25 mouse cellular contexts compared by ENCODE assay signal in genomic region chr4:62475793-62476192, GRCm38 (mm10). TPM values are rescaled to one million over a fixed set of nuclear protein-coding genes. Genes with fewer than 3 reads are reported as not detected.
A peak's percentile ranks its signal among the peaks of the same experiment; 100 is the strongest.
DNase-seq lines count a peak whose midpoint lies in the region; ATAC-seq lines count a peak whose summit lies in the region.
"Had no signal": no experiment of that assay in that cellular context is flagged by ENCODE, and none has a peak within 500 bp of the region (broad histone marks: within the 10 kb centered on the region; RNA-seq: fewer than 3 reads in every experiment).

No protein-coding gene starts in this region.

- 58% methylated on average over 6 of the region's 6 CpGs for WGBS in lung, embryonic 16.5 days
- WGBS in intestine, embryonic 16.5 days, result 56% methylated on average over 6 of the region's 6 CpGs
- 86% methylated on average over 6 of the region's 6 CpGs for WGBS in neural tube, embryonic 15.5 days

- peaks cover 15% of the 10 kb centered on the region for H3K4me1 ChIP-seq in lung, embryonic 16.5 days (replicated peaks; ENCODE audit: control insufficient read depth, insufficient read depth, low read length)
- H3K4me1 ChIP-seq in intestine, embryonic 16.5 days (ENCODE audit: control insufficient read depth, insufficient read depth, low read length), result no peaks in the 10 kb centered on the region
- peaks cover 15% of the 10 kb centered on the region for H3K4me1 ChIP-seq in neural tube, embryonic 15.5 days

- no peak overlapping the region for H3K9ac ChIP-seq in lung, embryonic 16.5 days (ENCODE audit: low read length)
- H3K9ac ChIP-seq in intestine, embryonic 16.5 days (ENCODE audit: low read depth, low read length), result no peak overlapping the region
- no peak overlapping the region for H3K9ac ChIP-seq in neural tube, embryonic 15.5 days (replicated peaks)
- H3K9ac ChIP-seq: hindbrain, embryonic 13.5 days; limb, embryonic 13.5 days; liver, embryonic 14.5 days; neural tube, embryonic 12.5 days had no signal

- H3K36me3 ChIP-seq in lung, embryonic 16.5 days (ENCODE audit: control insufficient read depth, insufficient read depth, low read length), result no peaks in the 10 kb centered on the region
- no peaks in the 10 kb centered on the region for H3K36me3 ChIP-seq in intestine, embryonic 16.5 days (ENCODE audit: control insufficient read depth, insufficient read depth, low read length)
- no peaks in the 10 kb centered on the region for H3K36me3 ChIP-seq in neural tube, embryonic 15.5 days
- H3K36me3 ChIP-seq: heart, embryonic 10.5 days; hindbrain, embryonic 13.5 days; limb, embryonic 13.5 days; neural tube, embryonic 12.5 days had no signal

- H3K9me3 ChIP-seq in lung, embryonic 16.5 days (ENCODE audit: control insufficient read depth, low read length), result no peaks in the 10 kb centered on the region
- H3K9me3 ChIP-seq in intestine, embryonic 16.5 days (ENCODE audit: control insufficient read depth, low read length), result no peaks in the 10 kb centered on the region
- H3K9me3 ChIP-seq in neural tube, embryonic 15.5 days (replicated peaks), result no peaks in the 10 kb centered on the region
- H3K9me3 ChIP-seq: heart, embryonic 10.5 days; hindbrain, embryonic 13.5 days; limb, embryonic 13.5 days; neural tube, embryonic 12.5 days had no signal

- ATAC-seq in lung, embryonic 16.5 days (ENCODE audit: low read depth), result no peak
- ATAC-seq in intestine, embryonic 16.5 days, result peak; percentile 36; the same call in 1 of the 2 replicates
- ATAC-seq in megakaryocyte progenitor cell, adult 5-6 weeks (replicated peaks; ENCODE audit: poor library complexity), result no peak
- ATAC-seq in neural tube, embryonic 15.5 days (ENCODE audit: low FRiP score), result no peak
- ATAC-seq: forebrain, embryonic 14.5 days; midbrain, embryonic 16.5 days had no signal

- H3K27me3 ChIP-seq in lung, embryonic 16.5 days (ENCODE audit: control insufficient read depth, insufficient read depth, low read depth, low read length), result peaks cover 2% of the 10 kb centered on the region; the same call in 1 of the 2 replicates
- H3K27me3 ChIP-seq in intestine, embryonic 16.5 days (replicated peaks; ENCODE audit: control insufficient read depth, insufficient read depth, low read length), result no peaks in the 10 kb centered on the region
- peaks cover 25% of the 10 kb centered on the region for H3K27me3 ChIP-seq in neural tube, embryonic 15.5 days (replicated peaks)

- no peak for DNase-seq in lung, postnatal 4 days
- peak; percentile 23 to 35 for DNase-seq in CD8-positive naive resting alpha-beta T cell, adult 2 months (ENCODE audit: low read depth in 2 of 2, low spot score in 2 of 2)
- DNase-seq in thymus, postnatal 14 days, result peak; percentile 49
- DNase-seq: adrenal gland, postnatal 25 days; cerebellum, adult 18-20 months; cerebellum, postnatal 36 days; heart, postnatal 10 days; kidney, adult 2 months; right cerebral cortex, postnatal 14 days had no signal

- H3K27ac ChIP-seq in lung, embryonic 16.5 days (ENCODE audit: low read length), result peak overlapping the region; percentile 36
- peak overlapping the region; percentile 62 for H3K27ac ChIP-seq in intestine, embryonic 16.5 days (ENCODE audit: low read length)
- no peak overlapping the region for H3K27ac ChIP-seq in neural tube, embryonic 15.5 days (replicated peaks)
- H3K27ac ChIP-seq: heart, embryonic 10.5 days; hindbrain, embryonic 13.5 days; left cerebral cortex, adult 2 months; limb, embryonic 13.5 days; liver, embryonic 14.5 days; neural tube, embryonic 12.5 days had no signal

- H3K4me3 ChIP-seq in lung, embryonic 16.5 days (ENCODE audit: low read length), result no peak overlapping the region
- H3K4me3 ChIP-seq in intestine, embryonic 16.5 days (ENCODE audit: low read length), result no peak overlapping the region
- no peak overlapping the region for H3K4me3 ChIP-seq in neural tube, embryonic 15.5 days (replicated peaks)
- H3K4me3 ChIP-seq: erythroblast, embryonic 14.5 days; heart, embryonic 10.5 days; hindbrain, embryonic 13.5 days; left cerebral cortex, adult 2 months; limb, embryonic 13.5 days; neural tube, embryonic 12.5 days had no signal

- H3K4me2 ChIP-seq in lung, embryonic 16.5 days (ENCODE audit: low read depth, low read length), result no peak overlapping the region
- H3K4me2 ChIP-seq in intestine, embryonic 16.5 days (ENCODE audit: low read depth, low read length), result no peak overlapping the region
- H3K4me2 ChIP-seq in neural tube, embryonic 15.5 days, result no peak overlapping the region
- H3K4me2 ChIP-seq: hindbrain, embryonic 13.5 days; limb, embryonic 13.5 days; neural tube, embryonic 12.5 days had no signal

RNA-seq across cellular contexts. Expression of gene Bspry, which starts 4.1 kb away (rescaled TPM):
- 47.9 and 59.2 TPM in 2 replicates for polyA plus RNA-seq in lung, embryonic 16.5 days (2015; fragmentation: Nextera tagmentation; extraction: Ambion mirVana)
- polyA plus RNA-seq in intestine, embryonic 16.5 days (2015; fragmentation: Nextera tagmentation; extraction: Ambion mirVana), result 29.9 and 31.6 TPM in 2 replicates
- not detected in 2 replicates for total RNA-seq in megakaryocyte progenitor cell, adult 5-6 weeks (2015)
- not detected in 2 replicates for total RNA-seq in megakaryocyte progenitor cell, adult 5-6 weeks (2017)
- 0.67 and 5.3 TPM in 2 replicates for polyA plus RNA-seq in neural tube, embryonic 15.5 days (2015; fragmentation: Nextera tagmentation; extraction: Ambion mirVana)
- polyA plus RNA-seq: erythroblast, embryonic 14.5 days had no signal

RNA-seq across cellular contexts. Expression of gene Wdr31, which starts 5.1 kb away (rescaled TPM):
- polyA plus RNA-seq in lung, embryonic 16.5 days (2015; fragmentation: Nextera tagmentation; extraction: Ambion mirVana), result 12.4 and 13.3 TPM in 2 replicates
- 5.1 and 7.3 TPM in 2 replicates for polyA plus RNA-seq in intestine, embryonic 16.5 days (2015; fragmentation: Nextera tagmentation; extraction: Ambion mirVana)
- 0.95 and 1.2 TPM in 2 replicates for total RNA-seq in megakaryocyte progenitor cell, adult 5-6 weeks (2015)
- 0.50 and 1.5 TPM in 2 replicates for total RNA-seq in megakaryocyte progenitor cell, adult 5-6 weeks (2017)
- 12.5 and 13.3 TPM in 2 replicates for polyA plus RNA-seq in neural tube, embryonic 15.5 days (2015; fragmentation: Nextera tagmentation; extraction: Ambion mirVana)
- polyA plus RNA-seq: erythroblast, embryonic 14.5 days had no signal

RNA-seq across cellular contexts. Expression of gene Hdhd3, which starts 27.5 kb away (rescaled TPM):
- polyA plus RNA-seq in lung, embryonic 16.5 days (2015; fragmentation: Nextera tagmentation; extraction: Ambion mirVana), result 19.1 and 20.9 TPM in 2 replicates
- polyA plus RNA-seq in intestine, embryonic 16.5 days (2015; fragmentation: Nextera tagmentation; extraction: Ambion mirVana), result 115 and 118 TPM in 2 replicates
- 1.1 and 3.3 TPM in 2 replicates for total RNA-seq in megakaryocyte progenitor cell, adult 5-6 weeks (2015)
- total RNA-seq in megakaryocyte progenitor cell, adult 5-6 weeks (2017), result 0.92 and 2.5 TPM in 2 replicates
- polyA plus RNA-seq in neural tube, embryonic 15.5 days (2015; fragmentation: Nextera tagmentation; extraction: Ambion mirVana), result 12.6 and 13.4 TPM in 2 replicates

RNA-seq across cellular contexts. Expression of gene Rnf183, which starts 40.7 kb away (rescaled TPM):
- polyA plus RNA-seq in lung, embryonic 16.5 days (2015; fragmentation: Nextera tagmentation; extraction: Ambion mirVana), result 0.14 TPM in 1 of 2 replicates, not detected in the other
- not detected in 2 replicates for polyA plus RNA-seq in intestine, embryonic 16.5 days (2015; fragmentation: Nextera tagmentation; extraction: Ambion mirVana)
- total RNA-seq in megakaryocyte progenitor cell, adult 5-6 weeks (2015), result not detected in 2 replicates
- total RNA-seq in megakaryocyte progenitor cell, adult 5-6 weeks (2017), result not detected in 2 replicates
- 0.17 TPM in 1 of 2 replicates, not detected in the other for polyA plus RNA-seq in neural tube, embryonic 15.5 days (2015; fragmentation: Nextera tagmentation; extraction: Ambion mirVana)
- total RNA-seq: adrenal gland, postnatal 25 days; gastrocnemius, postnatal 4 days; heart, postnatal 10 days; layer of hippocampus, adult 8-10 months; left cerebral cortex, adult 2 months had no signal
- polyA plus RNA-seq: embryonic facial prominence, embryonic 11.5 days; erythroblast, embryonic 14.5 days; forebrain, embryonic 14.5 days; heart, embryonic 10.5 days; hindbrain, embryonic 13.5 days; limb, embryonic 13.5 days; liver, embryonic 14.5 days; neural tube, embryonic 12.5 days had no signal

RNA-seq across cellular contexts. Expression of gene Alad, which starts 43.9 kb away (rescaled TPM):
- 141 and 168 TPM in 2 replicates for polyA plus RNA-seq in lung, embryonic 16.5 days (2015; fragmentation: Nextera tagmentation; extraction: Ambion mirVana)
- 189 and 191 TPM in 2 replicates for polyA plus RNA-seq in intestine, embryonic 16.5 days (2015; fragmentation: Nextera tagmentation; extraction: Ambion mirVana)
- total RNA-seq in megakaryocyte progenitor cell, adult 5-6 weeks (2015), result 33.6 and 50.9 TPM in 2 replicates
- 24.1 and 25.0 TPM in 2 replicates for total RNA-seq in megakaryocyte progenitor cell, adult 5-6 weeks (2017)
- polyA plus RNA-seq in neural tube, embryonic 15.5 days (2015; fragmentation: Nextera tagmentation; extraction: Ambion mirVana), result 69.2 and 74.9 TPM in 2 replicates

Comparison
In these comparisons a context has a peak if more than half of its experiments do, and no peak if none do; other contexts are left out.
1. DNase-seq: peak in CD8-positive naive resting alpha-beta T cell, adult 2 months (2 of 2) and thymus, postnatal 14 days (single experiment); none in lung, postnatal 4 days (0 of 2).